Mouse (Mus musculus) bone marrow macrophage, adult 2 months (primary cell): ENCODE measurements at regions not wholly inside any gene's neighbourhood (a gene's known extent, or its start where the extent isn't known, plus 50 kb on each side); places are given as distances from the start of the nearest gene placed in this dataset.

ENCODE experiments used
- H3K27ac ChIP-seq: 2 replicates; pipeline ENCODE4 v1.5.1; 2012; ENCODE audit warnings: low read depth, low read length; ENCODE audit not compliant: insufficient read depth
- H3K4me1 ChIP-seq: 2 replicates; pipeline ENCODE4 v1.6.1; 2012; ENCODE audit warnings: low read length; ENCODE audit not compliant: control insufficient read depth, insufficient read depth
- H3K4me3 ChIP-seq: 2 replicates; pipeline ENCODE4 v1.5.1; 2012; ENCODE audit warnings: mild to moderate bottlenecking, low read length, moderate library complexity; ENCODE audit not compliant: insufficient read depth
- CTCF ChIP-seq: IDR thresholded peaks from 2 replicates; pipeline ENCODE4 v1.5.1; 2012; ENCODE audit warnings: low read depth, mild to moderate bottlenecking, low read length, moderate library complexity
- POLR2A ChIP-seq: IDR thresholded peaks from 2 replicates; pipeline ENCODE4 v1.6.1; 2012; ENCODE audit warnings: mild to moderate bottlenecking, low read depth, low read length, borderline replicate concordance

- TF ChIP-seq CTCF (no peak), POLR2A (no peak)
- Histone ChIP-seq H3K4me1 (no peaks in the 10 kb centered on the region), H3K27ac (no peak overlapping the region), H3K4me3 (no peak overlapping the region)
These were observed 2149.3 kb upstream of the Lrrc6 start for GRCm38 (mm10) chr15:68650033-68650432.

- TF ChIP-seq POLR2A (no peak), CTCF (no peak)
- H3K4me1 ChIP-seq = no peaks in the 10 kb centered on the region
These were observed 2146.2 kb upstream of the Lrrc6 start for GRCm38 (mm10) chr15:68646865-68647264.

GRCm38 (mm10) chr15:68644862-68645261 lies 2144.2 kb upstream of the Lrrc6 start:
- TF ChIP-seq POLR2A = no peak
- no peak for TF ChIP-seq CTCF
- no peak overlapping the region for H3K27ac ChIP-seq
- H3K4me3 ChIP-seq = no peak overlapping the region
- no peaks in the 10 kb centered on the region for H3K4me1 ChIP-seq

More at GRCm38 (mm10) chr15:68646865-68647264, 2146.2 kb upstream of the Lrrc6 start:
- no peak overlapping the region for H3K4me3 ChIP-seq
- H3K27ac ChIP-seq = no peak overlapping the region

GRCm38 (mm10) chr15:68635633-68636032 lies 2134.9 kb upstream of the Lrrc6 start:
- Histone ChIP-seq H3K4me1 (no peaks in the 10 kb centered on the region), H3K27ac (no peak overlapping the region), H3K4me3 (no peak overlapping the region)
- no peak for TF ChIP-seq CTCF
- no peak for TF ChIP-seq POLR2A

- TF ChIP-seq POLR2A (no peak), CTCF (no peak)
- Histone ChIP-seq H3K4me3 (no peak overlapping the region), H3K27ac (no peak overlapping the region), H3K4me1 (no peaks in the 10 kb centered on the region)
These were observed 2126.3 kb upstream of the Lrrc6 start for GRCm38 (mm10) chr15:68626976-68627375.

- H3K4me3 ChIP-seq = no peak overlapping the region
- no peak overlapping the region for H3K27ac ChIP-seq
- H3K4me1 ChIP-seq = no peaks in the 10 kb centered on the region
- TF ChIP-seq CTCF (no peak), POLR2A (no peak)
These were observed 2124.1 kb upstream of the Lrrc6 start for GRCm38 (mm10) chr15:68624831-68625230.

- H3K4me3 ChIP-seq = no peak overlapping the region
- H3K4me1 ChIP-seq = no peaks in the 10 kb centered on the region
- TF ChIP-seq CTCF (no peak), POLR2A (no peak)
- H3K27ac ChIP-seq = no peak overlapping the region
These were observed 2119.9 kb upstream of the Lrrc6 start for GRCm38 (mm10) chr15:68620417-68621214.

GRCm38 (mm10) chr15:68606110-68606791 lies 2105.5 kb upstream of the Lrrc6 start:
- TF ChIP-seq POLR2A (no peak), CTCF (no peak)
- Histone ChIP-seq H3K4me3 (no peak overlapping the region), H3K4me1 (no peaks in the 10 kb centered on the region), H3K27ac (no peak overlapping the region)

GRCm38 (mm10) chr15:68605478-68605877 lies 2104.8 kb upstream of the Lrrc6 start:
- Histone ChIP-seq H3K4me1 (no peaks in the 10 kb centered on the region), H3K27ac (no peak overlapping the region), H3K4me3 (no peak overlapping the region)
- TF ChIP-seq POLR2A (no peak), CTCF (no peak)

GRCm38 (mm10) chr15:68582177-68582576 lies 2081.5 kb upstream of the Lrrc6 start:
- TF ChIP-seq POLR2A = no peak
- no peak for TF ChIP-seq CTCF
- no peak overlapping the region for H3K27ac ChIP-seq
- no peak overlapping the region for H3K4me3 ChIP-seq
- H3K4me1 ChIP-seq = no peaks in the 10 kb centered on the region
